Mouse (Mus musculus) forebrain, embryonic 12.5 days (tissue): ENCODE data around the gene Dhx33. TPM values are rescaled to one million over a fixed set of nuclear protein-coding genes. Genes with fewer than 3 reads are reported as not detected.

ENCODE experiments used
- ATAC-seq: fragments of 200-750 bp; cut with Nextera tagmentation; 2 replicates; pipeline ENCODE4 v1.8.0; 2017; ENCODE audit warnings: moderate TSS enrichment; ENCODE audit not compliant: low FRiP score
- H3K27ac ChIP-seq: fragments of 300-500 bp; sonication (generic); 2 replicates; pipeline ENCODE4 v1.5.1; 2016; ENCODE audit warnings: mild to moderate bottlenecking
- H3K27me3 ChIP-seq: fragments of 300-500 bp; sonication (generic); 2 replicates; pipeline ENCODE4 v1.6.1; 2016; ENCODE audit warnings: mild to moderate bottlenecking
- H3K36me3 ChIP-seq: fragments of 300-500 bp; sonication (generic); replicated peaks from 2 replicates; pipeline ENCODE4 v1.6.1; 2016; ENCODE audit warnings: mild to moderate bottlenecking
- H3K4me1 ChIP-seq: fragments of 300-500 bp; sonication (generic); 2 replicates; pipeline ENCODE4 v1.6.1; 2016
- H3K4me2 ChIP-seq: fragments of 300-500 bp; sonication (generic); 2 replicates; pipeline ENCODE4 v1.6.1; 2016; ENCODE audit warnings: mild to moderate bottlenecking, moderate library complexity
- H3K4me3 ChIP-seq: fragments of 300-500 bp; sonication (generic); replicated peaks from 2 replicates; pipeline ENCODE4 v1.5.1; 2016; ENCODE audit warnings: mild to moderate bottlenecking
- H3K9ac ChIP-seq: fragments of 300-500 bp; sonication (generic); 2 replicates; pipeline ENCODE4 v1.6.1; 2016; ENCODE audit warnings: mild to moderate bottlenecking
- H3K9me3 ChIP-seq: fragments of 300-500 bp; sonication (generic); 2 replicates; pipeline ENCODE4 v1.6.1; 2016
- WGBS: fragments of 180-500 bp; shearing (Covaris S2); methylation state at CpG from one replicate; pipeline ENCODE4 v1.1.7; 2016; 5-methylcytosine and 5-hydroxymethylcytosine counted together
- polyA plus RNA-seq: library from polyadenylated mRNA; unstranded; fragments of >200 nt; fragmentation: Nextera tagmentation; extraction: Ambion mirVana; gene quantifications from 2 replicates; pipeline ENCODE4 v1.2.1, GENCODE M21; 2016

Gene Dhx33
- polyA plus RNA-seq, 1 experiment from 2014 or later = 20.9 TPM

GRCm38 (mm10) chr11:70977293-70977692 is 26.9 kb downstream of the Dhx33 start:
- WGBS = 88% methylated on average over 6 of the region's 6 CpGs
- Histone ChIP-seq H3K27me3 (no peaks in the 10 kb centered on the region), H3K36me3 (peaks cover 84% of the 10 kb centered on the region), H3K9me3 (no peaks in the 10 kb centered on the region), H3K4me3 (no peak overlapping the region), H3K4me1 (peaks cover 14% of the 10 kb centered on the region), H3K9ac (no peak overlapping the region), H3K27ac (no peak overlapping the region), H3K4me2 (no peak overlapping the region)
- no peak for ATAC-seq

- H3K9ac ChIP-seq = no peak overlapping the region
- no peak for ATAC-seq
- no peak overlapping the region for H3K4me3 ChIP-seq
- H3K36me3 ChIP-seq = peaks cover 76% of the 10 kb centered on the region
- no peak overlapping the region for H3K27ac ChIP-seq
- WGBS = 72% methylated on average over 2 of the region's 2 CpGs
- no peaks in the 10 kb centered on the region for H3K27me3 ChIP-seq
- H3K4me2 ChIP-seq = no peak overlapping the region
- H3K4me1 ChIP-seq = peaks cover 5% of the 10 kb centered on the region
- H3K9me3 ChIP-seq = no peaks in the 10 kb centered on the region
Observed at GRCm38 (mm10) chr11:70975193-70975592, 29.0 kb downstream of the Dhx33 start.

GRCm38 (mm10) chr11:70973947-70974346 is 30.3 kb downstream of the Dhx33 start:
- H3K9ac ChIP-seq = no peak overlapping the region
- peaks cover 9% of the 10 kb centered on the region for H3K4me1 ChIP-seq
- 74% methylated on average over 4 of the region's 4 CpGs for WGBS
- no peak overlapping the region for H3K4me2 ChIP-seq
- H3K36me3 ChIP-seq = peaks cover 64% of the 10 kb centered on the region
- H3K4me3 ChIP-seq = no peak overlapping the region
- H3K27ac ChIP-seq = no peak overlapping the region
- no peaks in the 10 kb centered on the region for H3K27me3 ChIP-seq
- H3K9me3 ChIP-seq = no peaks in the 10 kb centered on the region
- ATAC-seq = no peak

GRCm38 (mm10) chr11:70972586-70972985 is 31.7 kb downstream of the Dhx33 start:
- no peak overlapping the region for H3K9ac ChIP-seq
- H3K4me1 ChIP-seq = peaks cover 19% of the 10 kb centered on the region
- no peak for ATAC-seq
- WGBS = 55% methylated on average over 1 of the region's 1 CpGs
- H3K27me3 ChIP-seq = no peaks in the 10 kb centered on the region
- no peak overlapping the region for H3K27ac ChIP-seq
- H3K9me3 ChIP-seq = no peaks in the 10 kb centered on the region
- H3K4me2 ChIP-seq = no peak overlapping the region
- no peak overlapping the region for H3K4me3 ChIP-seq
- peaks cover 50% of the 10 kb centered on the region for H3K36me3 ChIP-seq

- Histone ChIP-seq H3K9ac (peak overlapping the region; percentile 71), H3K36me3 (peaks cover 42% of the 10 kb centered on the region), H3K4me1 (peaks cover 22% of the 10 kb centered on the region), H3K4me3 (peak overlapping the region; percentile 88), H3K4me2 (peak overlapping the region; percentile 63), H3K27me3 (no peaks in the 10 kb centered on the region), H3K27ac (peak overlapping the region; percentile 94), H3K9me3 (no peaks in the 10 kb centered on the region)
- ATAC-seq = peak; percentile 48; the same call in 1 of the 2 replicates
- WGBS = 17% methylated on average over 24 of the region's 24 CpGs
Observed at GRCm38 (mm10) chr11:70970560-70971540, 33.4 kb downstream of the Dhx33 start.

GRCm38 (mm10) chr11:70969821-70970559 is 34.2 kb downstream of the Dhx33 start, which contains the start of the genes Nup88 and Rpain:
TSS of gene Nup88 (minus strand) at chr11:70969973.
TSS of gene Rpain (plus strand) at chr11:70970213.
- Histone ChIP-seq H3K4me2 (peak within 1 kb of the TSS; percentile 75), H3K9ac (peak within 1 kb of the TSS; percentile 87), H3K4me1 (peaks cover 22% of the 10 kb centered on the region), H3K27me3 (no peaks in the 10 kb centered on the region), H3K36me3 (peaks cover 42% of the 10 kb centered on the region), H3K4me3 (peak within 1 kb of the TSS; percentile 88), H3K9me3 (no peaks in the 10 kb centered on the region), H3K27ac (peak within 1 kb of the TSS; percentile 94)
- ATAC-seq = peak; percentile 98
- WGBS = under 1% methylated on average over 43 of the region's 43 CpGs

GRCm38 (mm10) chr11:70969271-70969794 is 34.9 kb downstream of the Dhx33 start:
- peak overlapping the region; percentile 88 for H3K4me3 ChIP-seq
- H3K4me2 ChIP-seq = peak overlapping the region; percentile 75
- H3K36me3 ChIP-seq = peaks cover 42% of the 10 kb centered on the region
- peaks cover 22% of the 10 kb centered on the region for H3K4me1 ChIP-seq
- no peaks in the 10 kb centered on the region for H3K27me3 ChIP-seq
- no peaks in the 10 kb centered on the region for H3K9me3 ChIP-seq
- peak overlapping the region; percentile 87 for H3K9ac ChIP-seq
- H3K27ac ChIP-seq = peak overlapping the region; percentile 89
- WGBS = under 1% methylated on average over 25 of the region's 25 CpGs
- peak; percentile 22; the same call in 1 of the 2 replicates for ATAC-seq

GRCm38 (mm10) chr11:70964222-70964907 is 39.9 kb downstream of the Dhx33 start:
- no peak overlapping the region for H3K4me2 ChIP-seq
- H3K9ac ChIP-seq = no peak overlapping the region
- no peak overlapping the region for H3K4me3 ChIP-seq
- H3K27ac ChIP-seq = no peak overlapping the region
- no peaks in the 10 kb centered on the region for H3K9me3 ChIP-seq
- H3K27me3 ChIP-seq = no peaks in the 10 kb centered on the region
- no peak for ATAC-seq
- 78% methylated on average over 4 of the region's 4 CpGs for WGBS
- H3K36me3 ChIP-seq = peaks cover 72% of the 10 kb centered on the region
- peaks cover 16% of the 10 kb centered on the region for H3K4me1 ChIP-seq

GRCm38 (mm10) chr11:70960786-70961554 is 43.3 kb downstream of the Dhx33 start:
- no peaks in the 10 kb centered on the region for H3K9me3 ChIP-seq
- no peak overlapping the region for H3K4me3 ChIP-seq
- no peak overlapping the region for H3K4me2 ChIP-seq
- H3K9ac ChIP-seq = no peak overlapping the region
- H3K27ac ChIP-seq = no peak overlapping the region
- peaks cover 95% of the 10 kb centered on the region for H3K36me3 ChIP-seq
- ATAC-seq = no peak
- no peaks in the 10 kb centered on the region for H3K27me3 ChIP-seq
- H3K4me1 ChIP-seq = no peaks in the 10 kb centered on the region
- whole genome bisulfite sequencing = 93% methylated on average over 5 of the region's 5 CpGs

GRCm38 (mm10) chr11:70954711-70955110 is 49.5 kb downstream of the Dhx33 start:
- Histone ChIP-seq H3K4me2 (no peak overlapping the region), H3K4me3 (no peak overlapping the region), H3K9me3 (no peaks in the 10 kb centered on the region), H3K27ac (no peak overlapping the region), H3K9ac (no peak overlapping the region), H3K27me3 (no peaks in the 10 kb centered on the region), H3K4me1 (no peaks in the 10 kb centered on the region), H3K36me3 (peaks cover 96% of the 10 kb centered on the region)
- ATAC-seq = no peak
- WGBS = 90% methylated on average over 4 of the region's 4 CpGs
